Mouse (Mus musculus) left cerebral cortex, adult 18-20 months (tissue): ENCODE data around the gene Fam102a. TPM values are rescaled to one million over a fixed set of nuclear protein-coding genes. Genes with fewer than 3 reads are reported as not detected.

Experiments
- DNase-seq, 2 experiments: peaks; one replicate each; pipeline ENCODE4 v3.0.0; 2021 to 2022; ENCODE audit warnings: low spot score in 2 of 2, mixed read lengths in 1 of 2
- total RNA-seq, 2 experiments: library from RNA; stranded (reverse); gene quantifications; 2 replicates each; pipeline ENCODE4 v1.2.3; 2021

Fam102a gene
- total RNA-seq, 2 experiments from 2014 or later: 67.3 to 68.4 TPM

DNA sequence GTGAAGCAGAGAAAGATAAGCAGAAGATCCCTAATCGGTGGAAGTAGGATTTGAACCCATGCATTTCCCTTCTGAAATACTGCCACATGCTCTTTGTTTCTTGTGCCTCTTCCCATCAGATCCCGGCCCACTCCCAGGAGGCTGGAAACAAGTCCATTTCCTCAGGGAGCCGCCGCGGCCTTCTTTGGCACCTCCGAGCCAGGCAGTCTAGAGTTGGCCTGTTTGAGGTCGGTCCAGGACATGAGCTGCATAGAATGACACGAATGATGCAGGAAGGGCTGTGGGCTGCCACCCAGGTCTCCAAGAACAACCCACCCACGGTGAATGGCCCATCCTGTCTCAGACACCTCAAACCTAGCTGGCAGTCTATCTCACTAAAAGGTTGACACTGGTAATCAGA lies 41.4 kb downstream of the Fam102a start:
- no peak for DNase-seq

GRCm38 (mm10) chr2:32578146-32579046 lies 43.3 kb downstream of the Fam102a start:
- DNase-seq: no peak

GRCm38 (mm10) chr2:32581450-32582095 lies 46.4 kb downstream of the Fam102a start:
- DNase-seq: peak; percentile 77 to 83

DNA sequence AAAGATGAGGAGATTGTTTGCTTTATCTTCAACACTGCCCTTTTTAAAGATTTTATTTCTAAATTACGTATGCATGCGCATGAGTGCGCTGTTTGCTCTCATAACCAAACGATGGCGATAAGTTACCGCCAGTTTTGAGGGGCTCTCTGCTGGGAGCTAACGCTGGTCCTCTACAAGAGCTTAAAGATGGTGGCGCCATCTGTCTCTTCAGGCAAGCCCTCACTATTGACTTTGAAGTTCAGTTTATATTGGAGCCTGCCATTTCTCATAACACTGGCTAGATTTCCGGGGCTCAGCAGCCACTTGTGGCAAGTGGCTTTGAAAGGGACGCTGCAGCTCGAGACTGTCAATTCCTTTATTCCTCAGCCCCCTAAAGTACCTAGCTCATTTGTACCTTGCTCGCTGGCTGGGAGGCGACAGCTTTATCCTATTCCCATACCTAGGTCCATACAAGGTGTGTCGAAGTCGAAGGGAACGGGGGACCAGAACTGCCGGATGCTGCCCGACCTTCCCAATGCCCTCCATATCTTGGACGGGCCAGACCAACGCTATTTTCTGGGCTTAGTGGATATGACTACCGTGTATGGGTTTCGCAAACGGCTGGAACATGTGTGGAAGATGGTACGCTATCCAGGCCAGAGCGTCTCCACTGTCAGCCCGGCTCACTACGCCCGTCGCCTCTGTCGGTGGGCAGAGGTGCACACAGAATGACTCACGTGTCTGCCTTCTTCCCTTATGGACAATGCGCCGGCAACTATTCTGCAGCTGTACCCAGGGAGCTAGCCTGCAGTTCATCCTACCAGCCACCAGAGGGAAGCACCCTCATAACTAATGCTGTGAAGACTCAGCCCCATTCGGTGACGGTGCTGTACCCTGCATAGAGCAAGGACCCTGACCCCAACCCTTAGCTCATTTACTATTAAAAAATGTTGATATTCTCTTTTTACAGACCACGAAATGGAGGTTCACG lies 48.0 kb downstream of the Fam102a start:
- peak; percentile 84 to 88 for DNase-seq

DNA sequence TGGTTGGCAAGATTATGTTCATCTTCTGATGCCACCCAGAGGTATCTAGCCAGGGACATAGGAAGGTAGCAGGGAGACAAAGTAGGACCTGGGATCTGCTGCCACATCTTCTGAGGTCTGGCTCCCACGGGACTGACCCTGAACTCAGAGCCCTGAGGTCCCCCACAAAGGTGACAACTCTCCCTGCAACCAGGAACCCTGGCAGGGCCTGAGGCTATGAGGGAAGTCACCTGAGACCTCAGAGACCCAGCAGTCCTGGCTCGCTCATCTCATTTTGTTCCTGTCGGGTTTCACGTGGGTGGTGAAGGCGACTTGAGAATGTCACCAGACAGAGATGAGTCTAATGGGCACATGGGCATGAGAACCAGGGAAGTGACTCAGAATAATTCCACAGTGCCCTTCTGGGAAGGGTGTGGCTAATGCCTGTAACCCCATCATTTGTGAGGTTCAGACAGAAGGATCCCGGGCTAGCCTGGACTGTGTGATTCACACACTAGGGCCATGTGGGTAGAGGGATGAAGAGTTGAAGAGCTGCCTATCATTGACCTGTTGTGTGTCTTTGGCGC lies 50.1 kb downstream of the Fam102a start:
- DNase-seq: no peak

- peak; percentile 86 to 91 for DNase-seq
These were observed 51.8 kb downstream of the Fam102a start, which contains the start of gene St6galnac4 for GRCm38 (mm10) chr2:32586871-32587351. Gene St6galnac4 (plus strand): TSS chr2:32587095.

GRCm38 (mm10) chr2:32587731-32588321 lies 52.7 kb downstream of the Fam102a start:
- no peak for DNase-seq

DNA sequence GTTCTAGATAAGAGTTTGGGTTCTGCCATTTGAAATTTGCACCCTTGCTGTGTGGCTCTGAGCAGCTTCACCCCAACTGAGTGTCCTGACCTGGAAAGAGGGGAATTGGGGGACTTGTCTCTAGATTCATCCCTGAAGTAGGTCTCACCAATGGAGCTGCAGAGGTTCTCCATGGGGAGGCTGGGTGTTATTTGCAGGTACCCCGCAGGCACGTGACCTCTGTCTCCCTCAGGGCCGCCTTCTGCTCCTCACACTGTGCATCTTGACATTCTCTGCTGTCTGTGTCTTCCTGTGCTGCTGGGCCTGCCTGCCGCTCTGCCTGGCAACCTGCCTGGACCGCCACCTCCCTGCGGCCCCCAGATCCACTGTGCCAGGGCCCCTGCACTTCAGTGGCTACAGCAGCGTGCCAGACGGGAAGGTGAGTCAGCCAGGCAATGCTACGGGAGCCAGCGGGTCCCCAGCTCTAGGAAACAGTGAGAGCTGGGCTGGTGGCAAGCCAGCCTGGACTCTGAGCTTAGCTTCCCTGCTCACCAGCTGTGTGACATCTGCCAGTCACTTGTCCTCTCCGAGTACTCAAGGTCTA lies 54.2 kb downstream of the Fam102a start:
- peak; percentile 63 to 80 for DNase-seq

GRCm38 (mm10) chr2:32590224-32590623 lies 55.1 kb downstream of the Fam102a start:
- DNase-seq: no peak

- DNase-seq: no peak
These were observed 56.1 kb downstream of the Fam102a start for GRCm38 (mm10) chr2:32591249-32591648.

GRCm38 (mm10) chr2:32596725-32597124 lies 61.6 kb downstream of the Fam102a start:
- DNase-seq: no peak

DNA sequence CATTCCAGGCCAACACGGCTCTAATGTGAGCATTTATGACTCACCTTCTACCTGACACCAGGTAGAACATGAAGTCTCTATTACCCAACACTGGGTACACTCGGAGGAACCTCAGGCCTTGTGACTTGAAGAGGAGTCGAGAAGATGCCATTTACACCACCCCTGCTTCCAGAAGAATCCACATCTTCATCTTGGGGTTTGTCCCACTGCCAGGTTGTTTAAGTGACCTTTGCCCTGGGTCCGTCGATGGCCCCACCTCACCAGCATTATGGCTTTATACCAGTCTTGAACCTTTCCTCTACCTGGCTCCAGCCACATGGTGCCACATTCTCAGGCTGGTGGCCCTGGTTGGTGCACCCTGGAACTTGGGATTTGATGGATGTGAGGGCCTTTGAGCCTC lies 62.1 kb downstream of the Fam102a start:
- DNase-seq: no peak

DNA sequence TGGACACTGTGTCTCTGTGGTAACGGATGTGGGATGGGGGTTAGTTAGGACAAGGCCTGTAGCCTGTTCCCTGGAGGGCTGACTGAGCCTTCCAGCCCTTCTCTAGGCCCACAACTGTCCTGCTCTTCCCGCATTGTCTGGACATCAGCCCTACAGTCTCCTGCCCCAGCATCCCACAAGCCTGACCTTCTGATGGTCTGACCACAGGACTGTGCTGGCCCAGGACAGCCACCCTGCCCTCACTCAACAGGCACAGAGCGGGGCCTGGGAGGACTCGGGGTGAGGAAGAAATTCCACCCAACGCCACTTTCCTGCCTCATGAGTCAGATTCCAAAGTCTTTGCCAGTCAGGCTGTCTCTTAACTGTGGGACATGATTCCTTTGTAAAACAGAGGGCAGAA lies 62.6 kb downstream of the Fam102a start:
- DNase-seq: no peak

DNA sequence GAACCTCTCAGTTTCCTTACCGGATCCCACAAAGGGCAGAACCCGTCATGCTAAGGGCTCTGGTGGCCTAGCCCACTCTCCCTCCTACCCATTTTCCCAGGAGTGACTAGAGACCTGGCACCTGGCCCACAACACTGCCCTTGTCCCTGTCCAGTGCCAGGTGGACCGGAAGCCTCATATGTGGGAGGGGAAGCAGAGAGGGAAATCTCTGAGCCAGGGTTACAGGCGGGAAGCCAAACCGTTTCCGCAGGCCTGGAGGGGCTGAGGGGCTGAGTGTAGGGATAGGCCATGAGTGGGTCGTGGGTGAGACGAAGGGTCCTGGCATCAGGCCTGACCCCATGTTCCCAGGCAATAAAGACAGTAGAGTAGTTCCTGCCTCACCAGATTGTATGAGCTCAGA lies 63.4 kb downstream of the Fam102a start:
- no peak for DNase-seq

- DNase-seq: no peak
These were observed 64.3 kb downstream of the Fam102a start, which contains the start of gene St6galnac6 for GRCm38 (mm10) chr2:32599409-32599808. Gene St6galnac6 (plus strand): TSS chr2:32599709.

DNA sequence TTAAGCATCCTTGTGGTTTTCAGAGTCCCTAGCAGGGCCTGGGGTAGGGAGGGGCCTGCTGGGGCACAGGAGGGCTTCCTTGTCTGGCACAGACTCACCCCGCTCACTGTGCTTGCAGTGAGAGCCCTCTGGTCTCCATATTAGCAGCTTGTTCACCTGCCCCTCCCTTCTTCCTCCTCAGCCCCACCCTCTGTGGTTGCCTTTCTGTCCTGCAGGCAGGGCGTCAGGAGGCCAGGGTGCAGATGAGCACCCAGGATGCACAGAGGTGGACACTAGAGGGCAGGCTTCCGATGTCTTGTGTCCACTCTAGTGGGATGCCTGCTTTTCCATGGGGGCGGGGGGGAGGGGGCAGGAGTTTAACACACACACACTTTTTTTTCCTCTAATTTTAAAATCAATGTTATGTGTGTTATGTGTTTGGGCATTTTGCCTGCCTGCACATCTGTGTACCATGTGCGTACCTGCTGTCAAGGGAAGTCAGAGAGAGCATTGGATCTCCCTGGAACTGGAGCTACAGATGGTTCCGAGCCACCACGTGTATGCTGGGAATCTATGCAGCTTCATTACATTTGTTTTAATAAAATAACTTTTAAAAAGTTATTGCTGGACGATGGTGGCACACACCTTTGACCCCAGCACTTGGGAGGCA lies 66.4 kb downstream of the Fam102a start:
- DNase-seq: no peak

DNA sequence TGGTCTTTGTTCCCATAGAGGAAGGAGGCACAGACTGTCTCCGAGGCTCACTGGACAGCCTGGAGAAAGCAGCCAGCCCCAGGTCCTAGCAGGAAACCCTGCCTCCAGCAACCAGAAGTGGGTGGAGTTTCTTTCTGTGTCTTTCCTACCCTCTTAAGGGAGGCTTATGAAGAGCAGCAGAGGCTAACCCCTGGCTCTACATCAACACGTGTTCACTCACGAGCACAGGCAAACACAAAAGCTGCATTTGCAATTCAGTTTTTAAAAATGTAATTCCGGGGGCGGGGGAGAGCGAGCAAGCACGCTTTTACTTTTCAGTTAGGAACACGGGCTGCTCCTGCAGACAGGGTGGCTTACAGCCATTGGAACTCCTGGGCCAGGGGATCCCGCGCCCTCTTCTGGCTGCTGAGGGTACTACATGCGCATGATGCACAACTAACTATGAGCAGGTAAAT lies 67.5 kb downstream of the Fam102a start:
- peak; percentile 86 to 90 for DNase-seq

- no peak for DNase-seq
These were observed 69.5 kb downstream of the Fam102a start for GRCm38 (mm10) chr2:32604631-32605030.
